Mouse (Mus musculus) olfactory bulb, adult 2 months (tissue): ENCODE measurements around the gene Pear1. TPM values are rescaled to one million over a fixed set of nuclear protein-coding genes. Genes with fewer than 3 reads are reported as not detected.

Experiments
- H3K27ac ChIP-seq: fragments of 200-500 bp; 2 replicates; pipeline ENCODE4 v1.5.1; 2012; ENCODE audit warnings: low read depth, low read length; ENCODE audit not compliant: insufficient read depth
- H3K4me1 ChIP-seq: fragments of 200-500 bp; 2 replicates; pipeline ENCODE4 v1.6.1; 2012; ENCODE audit warnings: low read length; ENCODE audit not compliant: control insufficient read depth, insufficient read depth
- H3K4me3 ChIP-seq: fragments of 200-500 bp; 2 replicates; pipeline ENCODE4 v1.5.1; 2012; ENCODE audit warnings: mild to moderate bottlenecking, low read depth, low read length, moderate library complexity; ENCODE audit not compliant: insufficient read depth
- CTCF ChIP-seq: fragments of 200-500 bp; IDR thresholded peaks from 2 replicates; pipeline ENCODE4 v1.5.1; 2012; ENCODE audit warnings: low read depth, mild to moderate bottlenecking, low read length, moderate library complexity; ENCODE audit not compliant: insufficient read depth
- POLR2A ChIP-seq: fragments of 200-500 bp; IDR thresholded peaks from 2 replicates; pipeline ENCODE4 v1.6.1; 2012; ENCODE audit warnings: mild to moderate bottlenecking, low read depth, low read length, moderate library complexity; ENCODE audit not compliant: insufficient read depth
- WGBS: fragments of 180-500 bp; shearing (Covaris S2); methylation state at CpG from one replicate; pipeline ENCODE4 v1.1.7; 2018; 5-methylcytosine and 5-hydroxymethylcytosine counted together
- polyA plus RNA-seq: library from polyadenylated mRNA; stranded (reverse); fragments of >200 nt; gene quantifications from 2 replicates; pipeline ENCODE4 v1.2.4, GENCODE M21; 2012; ENCODE audit warnings: low replicate concordance; ENCODE audit not compliant: missing spikeins, insufficient read depth, insufficient read length

Pear1 gene
- polyA plus RNA-seq, 1 experiment: not detected

GRCm38 (mm10) chr3:87816166-87816565 is 7.9 kb downstream of the Pear1 start:
- Histone ChIP-seq H3K4me3 (no peak overlapping the region), H3K27ac (no peak overlapping the region), H3K4me1 (no peaks in the 10 kb centered on the region)
- WGBS: 85% methylated on average over 6 of the region's 6 CpGs
- no peak for TF ChIP-seq POLR2A
- TF ChIP-seq CTCF: no peak

- no peak for TF ChIP-seq POLR2A
- no peak for TF ChIP-seq CTCF
- Histone ChIP-seq H3K4me3 (no peak overlapping the region), H3K27ac (no peak overlapping the region), H3K4me1 (peaks cover 11% of the 10 kb centered on the region)
- 74% methylated on average over 10 of the region's 10 CpGs for WGBS
Observed at GRCm38 (mm10) chr3:87812873-87813272, 11.2 kb downstream of the Pear1 start.

- WGBS: 80% methylated on average over 4 of the region's 4 CpGs
- TF ChIP-seq POLR2A (no peak), CTCF (no peak)
- H3K27ac ChIP-seq: no peak overlapping the region
- H3K4me3 ChIP-seq: no peak overlapping the region
- peaks cover 11% of the 10 kb centered on the region for H3K4me1 ChIP-seq
Observed at GRCm38 (mm10) chr3:87812413-87812812, 11.7 kb downstream of the Pear1 start.

- 91% methylated on average over 8 of the region's 8 CpGs for WGBS
- TF ChIP-seq CTCF (no peak), POLR2A (no peak)
- Histone ChIP-seq H3K27ac (no peak overlapping the region), H3K4me1 (peaks cover 11% of the 10 kb centered on the region), H3K4me3 (no peak overlapping the region)
Observed at GRCm38 (mm10) chr3:87811297-87811696, 12.8 kb downstream of the Pear1 start.

- H3K27ac ChIP-seq: no peak overlapping the region
- 13% methylated on average over 28 of the region's 28 CpGs for WGBS
- no peak for TF ChIP-seq POLR2A
- H3K4me1 ChIP-seq: peaks cover 11% of the 10 kb centered on the region
- H3K4me3 ChIP-seq: no peak overlapping the region
Observed at GRCm38 (mm10) chr3:87809322-87809962, 14.7 kb downstream of the Pear1 start.

GRCm38 (mm10) chr3:87804038-87804677 is 19.9 kb downstream of the Pear1 start:
- 7% methylated on average over 26 of the region's 26 CpGs for WGBS
- H3K27ac ChIP-seq: no peak overlapping the region
- no peak for TF ChIP-seq POLR2A
- no peak for TF ChIP-seq CTCF
- peaks cover 8% of the 10 kb centered on the region for H3K4me1 ChIP-seq
- H3K4me3 ChIP-seq: peak overlapping the region; percentile 19

GRCm38 (mm10) chr3:87801681-87802080 is 22.4 kb downstream of the Pear1 start:
- WGBS: 69% methylated on average over 5 of the region's 5 CpGs
- no peak for TF ChIP-seq CTCF
- H3K27ac ChIP-seq: no peak overlapping the region
- peaks cover 9% of the 10 kb centered on the region for H3K4me1 ChIP-seq
- H3K4me3 ChIP-seq: no peak overlapping the region

GRCm38 (mm10) chr3:87796736-87797334 is 27.3 kb downstream of the Pear1 start, which contains the start of gene Insrr:
Gene Insrr (plus strand): TSS chr3:87796951.
- H3K4me1 ChIP-seq: peaks cover 9% of the 10 kb centered on the region
- 2% methylated on average over 29 of the region's 29 CpGs for WGBS
- peak within 1 kb of the TSS; percentile 17; the same call in 1 of the 2 replicates for H3K4me3 ChIP-seq
- no peak within 1 kb of the TSS for H3K27ac ChIP-seq
- TF ChIP-seq CTCF (no peak), POLR2A (no peak)
